Mouse (Mus musculus): ENCODE measurements around the gene Nfkbid. TPM values are rescaled to one million over a fixed set of nuclear protein-coding genes. Genes with fewer than 3 reads are reported as not detected.

Nfkbid gene
- total RNA-seq (2023), result 100 to 1,000 TPM; 116 to 140 TPM

DNA sequence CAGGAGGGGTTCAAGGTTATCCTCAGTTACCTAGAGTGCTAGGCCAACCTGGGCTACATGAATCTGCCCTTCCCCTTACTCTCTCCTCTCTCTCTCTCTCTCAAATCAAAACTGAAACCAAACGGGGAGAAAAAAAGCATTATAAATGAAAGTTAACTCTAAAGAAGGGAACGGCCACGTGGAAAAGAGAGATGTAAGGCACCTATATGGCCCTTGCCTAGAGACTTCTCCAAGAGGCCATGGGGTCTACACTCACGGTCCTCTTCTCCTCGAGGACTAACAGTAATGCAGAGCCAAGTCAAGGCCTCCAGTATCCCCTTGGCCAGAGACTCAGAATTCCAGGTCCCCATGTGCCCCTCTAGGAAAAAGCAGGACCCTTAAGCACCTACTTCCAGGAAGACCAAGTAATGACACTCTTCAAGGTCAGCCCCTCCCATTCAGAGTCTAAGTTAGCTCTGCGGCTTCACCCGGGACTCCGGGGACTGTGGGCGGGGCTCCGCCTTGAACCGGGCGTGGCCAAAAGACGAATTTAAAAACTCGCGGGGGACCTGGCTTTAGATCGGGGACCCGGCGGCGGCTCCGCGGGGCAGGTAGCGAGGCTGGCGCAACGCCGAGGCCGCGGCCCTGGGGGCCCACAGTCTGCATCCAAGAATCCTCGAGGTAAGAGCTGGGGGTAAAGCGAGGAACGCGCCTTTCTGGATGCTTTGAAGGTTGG is at the start of gene Nfkbid:
Gene Nfkbid (plus strand): TSS at position 558 of the 715 bp plus-strand sequence.

GRCm38 (mm10) chr7:30413596-30413995 is 7.9 kb upstream of the Nfkbid start, which contains the start of gene Tyrobp:
Gene Tyrobp (plus strand): TSS chr7:30413760.

DNA sequence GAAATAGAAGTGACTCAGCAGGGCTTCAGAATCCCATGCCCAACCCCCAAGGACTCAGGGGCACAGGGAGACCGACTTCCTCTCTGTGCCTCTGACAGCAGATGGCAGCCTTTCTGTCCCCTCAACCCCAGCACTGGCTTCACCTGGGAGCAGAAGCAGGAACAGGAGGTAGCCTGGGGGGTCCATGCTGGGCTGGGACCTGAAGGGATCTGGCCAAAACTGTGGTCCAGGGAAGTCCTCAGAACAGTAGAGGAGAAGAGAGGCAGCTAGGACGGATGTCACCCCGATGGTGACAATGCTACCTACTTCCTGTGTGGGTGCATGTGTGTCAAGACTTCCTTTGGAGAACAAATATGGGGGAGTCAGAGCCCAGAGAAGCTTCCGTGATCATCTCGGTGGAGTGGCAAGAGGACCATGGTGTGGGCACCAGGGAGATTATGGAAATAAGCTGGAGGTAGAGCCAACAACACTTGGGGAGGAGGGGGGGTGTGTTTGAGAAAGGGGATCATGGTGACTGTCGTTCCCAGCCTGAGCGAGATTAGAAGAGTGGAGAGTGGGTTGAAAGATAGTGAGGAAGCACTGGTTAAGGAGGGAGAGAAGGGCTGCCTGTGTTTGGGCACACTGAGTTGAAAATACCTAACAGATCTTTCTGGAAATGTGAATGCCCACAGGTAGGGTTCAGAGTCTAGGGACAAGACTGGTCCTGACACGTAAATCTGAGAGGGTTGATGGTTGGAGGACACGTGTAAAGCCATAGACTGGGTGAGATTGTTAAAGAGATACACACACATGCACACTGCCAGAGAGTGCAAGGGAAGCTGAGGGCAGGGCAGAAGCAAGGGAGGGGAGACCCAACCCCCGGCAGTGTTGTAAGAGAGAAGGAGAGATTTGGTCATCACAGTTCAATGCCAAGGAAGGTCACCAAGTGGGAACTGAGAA is 1.7 kb upstream of the Nfkbid start, which contains the start of gene Hcst:
Gene Hcst (minus strand): TSS at position 294 of the 939 bp plus-strand sequence.

DNA sequence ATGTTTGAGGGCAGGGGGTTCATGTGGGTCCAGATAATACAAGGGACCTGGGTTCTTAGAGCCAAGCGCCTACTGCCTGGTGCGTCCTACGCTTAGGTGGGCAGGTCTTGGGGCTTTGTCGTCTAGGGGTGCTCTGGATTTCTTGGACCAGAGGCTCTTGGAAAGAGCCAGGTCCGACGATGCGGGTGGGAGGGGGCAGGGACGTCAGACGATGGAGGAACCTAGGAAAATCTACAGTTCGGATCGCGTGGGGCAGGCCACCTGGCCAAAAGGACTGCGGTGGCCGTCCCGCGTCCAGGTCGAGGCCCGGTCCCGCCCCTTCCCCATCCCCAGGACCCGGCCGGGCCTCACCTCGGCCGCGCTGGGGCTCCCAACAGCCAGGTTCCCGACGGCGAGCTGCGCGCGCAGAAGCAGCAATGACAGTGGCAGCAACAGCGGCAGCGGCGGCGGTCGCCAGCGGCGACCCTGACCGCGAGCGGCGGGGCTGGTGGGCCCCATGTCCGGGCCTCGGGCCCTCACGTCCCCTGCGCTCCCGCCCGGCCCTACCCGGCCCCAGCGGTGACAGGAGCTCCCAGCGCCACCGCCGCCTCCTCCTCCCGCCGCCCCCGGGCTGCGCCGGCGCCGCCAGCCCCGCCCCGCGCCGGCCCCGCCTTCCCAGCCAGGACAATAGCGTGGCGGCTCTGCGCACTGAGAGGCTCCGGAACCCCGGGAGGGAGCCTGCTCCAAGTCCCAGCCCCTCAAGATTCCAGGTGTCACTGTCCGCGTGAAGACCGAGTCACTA is 23.6 kb downstream of the Nfkbid start, which contains the start of gene Aplp1:
Gene Aplp1 (minus strand): TSS at position 565 of the 781 bp plus-strand sequence.

GRCm38 (mm10) chr7:30457629-30458330 is 36.2 kb downstream of the Nfkbid start, which contains the start of the genes Kirrel2 and Nphs1:
Gene Kirrel2 (minus strand): TSS chr7:30457690.
Gene Nphs1 (plus strand): TSS chr7:30458315.

Other genes starting within 250 kb of the Nfkbid start
- gene Cox7a1, start 237.6 kb upstream of the Nfkbid start, total RNA-seq (2023), result 1 to 10 TPM in 1 of 2 experiments, not detected in 1; 1.5 TPM
- 100 to 1,000 TPM; 298 to 315 TPM for gene Capns1, start 222.9 kb upstream of the Nfkbid start, total RNA-seq (2023)
- 10 to 100 TPM; 47.9 to 57.5 TPM for gene Polr2i, start 189.8 kb upstream of the Nfkbid start, total RNA-seq (2023)
- gene Tbcb, start 189.5 kb upstream of the Nfkbid start, total RNA-seq (2023), result 10 to 100 TPM; 39.7 to 59.4 TPM
- not detected for gene Ovol3, start 186.0 kb upstream of the Nfkbid start, total RNA-seq (2023)
- 1 to 10 TPM in 1 of 2 experiments, under 1 TPM in 1; 0.73 to 2.0 TPM for gene Thap8, start 141.6 kb upstream of the Nfkbid start, total RNA-seq (2023)
- 10 to 100 TPM; 16.7 to 20.0 TPM for gene Wdr62, start 141.3 kb upstream of the Nfkbid start, total RNA-seq (2023)
- gene Clip3, start 130.0 kb upstream of the Nfkbid start, total RNA-seq (2023), result under 1 TPM in 1 of 2 experiments, not detected in 1; 0.21 TPM
- gene Alkbh6, start 113.0 kb upstream of the Nfkbid start, total RNA-seq (2023), result 10 to 100 TPM; 30.8 to 31.4 TPM
- 1 to 10 TPM; 1.9 to 3.4 TPM for gene Syne4, start 106.9 kb upstream of the Nfkbid start, total RNA-seq (2023)
- 1 to 10 TPM; 3.8 to 4.6 TPM for gene E130208F15Rik, start 100.0 kb upstream of the Nfkbid start, total RNA-seq (2023)
- gene Sdhaf1, start 97.8 kb upstream of the Nfkbid start, total RNA-seq (2023), result 10 to 100 TPM; 15.3 to 15.4 TPM
- gene Lrfn3, start 59.0 kb upstream of the Nfkbid start, total RNA-seq (2023), result under 1 TPM in 1 of 2 experiments, not detected in 1; 0.21 TPM
- gene Tyrobp, start 8.0 kb upstream of the Nfkbid start, total RNA-seq (2023), result 1,000 to 10,000 TPM; 2,439 to 2,603 TPM
- 10 to 100 TPM; 45.6 to 46.9 TPM for gene Hcst, start 1.9 kb upstream of the Nfkbid start, total RNA-seq (2023)
- 1 to 10 TPM in 1 of 2 experiments, under 1 TPM in 1; 0.81 to 1.6 TPM for gene Aplp1, start 23.8 kb downstream of the Nfkbid start, total RNA-seq (2023)
- gene Kirrel2, start 36.0 kb downstream of the Nfkbid start, total RNA-seq (2023), result not detected
- gene Nphs1, start 36.6 kb downstream of the Nfkbid start, total RNA-seq (2023), result not detected
- gene Prodh2, start 71.9 kb downstream of the Nfkbid start, total RNA-seq (2023), result not detected
- 1 to 10 TPM; 1.3 to 2.7 TPM for gene Arhgap33, start 113.3 kb downstream of the Nfkbid start, total RNA-seq (2023)
- 1 to 10 TPM; 2.1 to 3.2 TPM for gene Hspb6, start 130.4 kb downstream of the Nfkbid start, total RNA-seq (2023)
- 10 to 100 TPM in 1 of 2 experiments, 1 to 10 TPM in 1; 5.3 to 10.2 TPM for gene Proser3, start 130.6 kb downstream of the Nfkbid start, total RNA-seq (2023)
- gene Lin37, start 138.1 kb downstream of the Nfkbid start, total RNA-seq (2023), result 10 to 100 TPM; 31.9 to 38.0 TPM
- 10 to 100 TPM; 66.5 to 69.1 TPM for gene U2af1l4, start 141.6 kb downstream of the Nfkbid start, total RNA-seq (2023)
- gene Gm49396, start 141.6 kb downstream of the Nfkbid start, total RNA-seq (2023), result 1 to 10 TPM; 7.5 to 7.7 TPM
- gene Psenen, start 141.9 kb downstream of the Nfkbid start, total RNA-seq (2023), result 100 to 1,000 TPM; 138 to 143 TPM
- 1 to 10 TPM; 2.0 to 5.9 TPM for gene Igflr1, start 143.7 kb downstream of the Nfkbid start, total RNA-seq (2023)
- gene Kmt2b, start 167.0 kb downstream of the Nfkbid start, total RNA-seq (2023), result 10 to 100 TPM; 68.9 to 78.9 TPM
- gene Zbtb32, start 177.2 kb downstream of the Nfkbid start, total RNA-seq (2023), result 1 to 10 TPM in 1 of 2 experiments, under 1 TPM in 1; 0.66 to 3.2 TPM
- gene Upk1a, start 191.1 kb downstream of the Nfkbid start, total RNA-seq (2023), result not detected
- 100 to 1,000 TPM; 279 to 306 TPM for gene Cox6b1, start 204.4 kb downstream of the Nfkbid start, total RNA-seq (2023)
- gene Etv2, start 214.1 kb downstream of the Nfkbid start, total RNA-seq (2023), result not detected
- 100 to 1,000 TPM in 1 of 2 experiments, 10 to 100 TPM in 1; 92.9 to 103 TPM for gene Rbm42, start 228.6 kb downstream of the Nfkbid start, total RNA-seq (2023)
- 10 to 100 TPM in 1 of 2 experiments, 1 to 10 TPM in 1; 9.9 to 12.1 TPM for gene Haus5, start 243.3 kb downstream of the Nfkbid start, total RNA-seq (2023)
- not detected for gene Pmis2, start 249.9 kb downstream of the Nfkbid start, total RNA-seq (2023)

Data from monocyte, adult 59 days (primary cell).